21 mouse cellular contexts compared by ENCODE assay signal in genomic region chr17:53209720-53210415, GRCm38 (mm10).
DNase-seq lines count a peak whose midpoint lies in the region; ATAC-seq lines count a peak whose summit lies in the region.
"Had no signal": no experiment of that assay in that cellular context is flagged by ENCODE, and none has a peak within 500 bp of the region (broad histone marks: within the 10 kb centered on the region; RNA-seq: fewer than 3 reads in every experiment).

No protein-coding gene starts in this region.

- H3K9ac ChIP-seq in midbrain, embryonic 12.5 days (replicated peaks): no peak overlapping the region
- no peak overlapping the region for H3K9ac ChIP-seq in hindbrain, embryonic 15.5 days
- no peak overlapping the region for H3K9ac ChIP-seq in neural tube, embryonic 13.5 days
- H3K9ac ChIP-seq: limb, embryonic 13.5 days; liver, embryonic 14.5 days had no signal

- H3K27me3 ChIP-seq in midbrain, embryonic 12.5 days: no peaks in the 10 kb centered on the region
- H3K27me3 ChIP-seq in midbrain, embryonic 10.5 days (ENCODE audit: low read depth, poor library complexity, severe bottlenecking): no peaks in the 10 kb centered on the region
- no peaks in the 10 kb centered on the region for H3K27me3 ChIP-seq in hindbrain, embryonic 15.5 days
- no peaks in the 10 kb centered on the region for H3K27me3 ChIP-seq in neural tube, embryonic 13.5 days
- H3K27me3 ChIP-seq: limb, embryonic 13.5 days had no signal

- H3K4me1 ChIP-seq in midbrain, embryonic 12.5 days: peaks cover 3% of the 10 kb centered on the region; the same call in 1 of the 2 replicates
- peaks cover 6% of the 10 kb centered on the region; the same call in 1 of the 2 replicates for H3K4me1 ChIP-seq in midbrain, embryonic 10.5 days
- no peaks in the 10 kb centered on the region for H3K4me1 ChIP-seq in hindbrain, embryonic 15.5 days (replicated peaks)
- H3K4me1 ChIP-seq in neural tube, embryonic 13.5 days (replicated peaks): peaks cover 9% of the 10 kb centered on the region
- H3K4me1 ChIP-seq: limb, embryonic 13.5 days had no signal

- H3K36me3 ChIP-seq in midbrain, embryonic 12.5 days: no peaks in the 10 kb centered on the region
- H3K36me3 ChIP-seq in midbrain, embryonic 10.5 days: no peaks in the 10 kb centered on the region
- H3K36me3 ChIP-seq in hindbrain, embryonic 15.5 days: no peaks in the 10 kb centered on the region
- H3K36me3 ChIP-seq in neural tube, embryonic 13.5 days: no peaks in the 10 kb centered on the region
- H3K36me3 ChIP-seq: G1E; limb, embryonic 13.5 days had no signal

- 16% methylated on average over 7 of the region's 7 CpGs for WGBS in midbrain, embryonic 12.5 days
- 25% methylated on average over 7 of the region's 7 CpGs for WGBS in midbrain, embryonic 10.5 days
- WGBS in hindbrain, embryonic 15.5 days: 8% methylated on average over 7 of the region's 7 CpGs
- WGBS in neural tube, embryonic 13.5 days: 9% methylated on average over 7 of the region's 7 CpGs

- ATAC-seq in midbrain, embryonic 12.5 days (ENCODE audit: low FRiP score, low read depth): peak; percentile 76
- peak; percentile 68; the same call in 1 of the 2 replicates for ATAC-seq in hindbrain, embryonic 15.5 days (ENCODE audit: low FRiP score, low read depth)
- 0 out of 2 replicates have a peak, but pooled peaks have one; percentile 23 for ATAC-seq in neural tube, embryonic 13.5 days (ENCODE audit: low read depth)

- H3K4me2 ChIP-seq in midbrain, embryonic 12.5 days (replicated peaks): no peak overlapping the region
- no peak overlapping the region for H3K4me2 ChIP-seq in hindbrain, embryonic 15.5 days
- H3K4me2 ChIP-seq in neural tube, embryonic 13.5 days: no peak overlapping the region
- H3K4me2 ChIP-seq: limb, embryonic 13.5 days had no signal

- DNase-seq in midbrain, embryonic 10.5 days (ENCODE audit: low spot score): no peak
- DNase-seq in embryo, embryonic 10 days (ENCODE audit: low spot score): peak; percentile 21
- no peak for DNase-seq in urinary bladder, postnatal 4 days (ENCODE audit: low spot score in 2 of 2)
- no peak for DNase-seq in retina, embryonic 14.5 days (ENCODE audit: low spot score)
- DNase-seq: adrenal gland, adult 2 months; cerebellum, adult 11 months; cerebellum, postnatal 14 days; gastrocnemius, postnatal 25 days; kidney, adult 11 months; kidney, postnatal 10 days; right cerebral cortex, postnatal 25 days; thymus, postnatal 14 days had no signal

- no peaks in the 10 kb centered on the region for H3K9me3 ChIP-seq in midbrain, embryonic 12.5 days
- H3K9me3 ChIP-seq in midbrain, embryonic 10.5 days (replicated peaks): no peaks in the 10 kb centered on the region
- no peaks in the 10 kb centered on the region for H3K9me3 ChIP-seq in hindbrain, embryonic 15.5 days
- H3K9me3 ChIP-seq in neural tube, embryonic 13.5 days: no peaks in the 10 kb centered on the region
- H3K9me3 ChIP-seq: G1E; limb, embryonic 13.5 days had no signal

- H3K27ac ChIP-seq in midbrain, embryonic 12.5 days (replicated peaks): no peak overlapping the region
- no peak overlapping the region for H3K27ac ChIP-seq in midbrain, embryonic 10.5 days (replicated peaks)
- H3K27ac ChIP-seq in hindbrain, embryonic 15.5 days (replicated peaks): no peak overlapping the region
- no peak overlapping the region for H3K27ac ChIP-seq in neural tube, embryonic 13.5 days (replicated peaks)
- H3K27ac ChIP-seq: limb, embryonic 13.5 days; liver, embryonic 14.5 days; stomach, postnatal 0 days had no signal

- H3K4me3 ChIP-seq in midbrain, embryonic 12.5 days: no peak overlapping the region
- H3K4me3 ChIP-seq in midbrain, embryonic 10.5 days: no peak overlapping the region
- H3K4me3 ChIP-seq in hindbrain, embryonic 15.5 days: no peak overlapping the region
- H3K4me3 ChIP-seq in neural tube, embryonic 13.5 days: no peak overlapping the region
- H3K4me3 ChIP-seq: erythroblast, embryonic 14.5 days; limb, embryonic 13.5 days; myocyte had no signal

Comparison
In these comparisons a context has a peak if more than half of its experiments do, and no peak if none do; other contexts are left out.
1. ATAC-seq: peak in every context shown above with its lines; median percentile 76 in midbrain, embryonic 12.5 days; 68 in hindbrain, embryonic 15.5 days; 23 in neural tube, embryonic 13.5 days.